Mouse (Mus musculus): ENCODE data around the gene Cmtr1.

DNA sequence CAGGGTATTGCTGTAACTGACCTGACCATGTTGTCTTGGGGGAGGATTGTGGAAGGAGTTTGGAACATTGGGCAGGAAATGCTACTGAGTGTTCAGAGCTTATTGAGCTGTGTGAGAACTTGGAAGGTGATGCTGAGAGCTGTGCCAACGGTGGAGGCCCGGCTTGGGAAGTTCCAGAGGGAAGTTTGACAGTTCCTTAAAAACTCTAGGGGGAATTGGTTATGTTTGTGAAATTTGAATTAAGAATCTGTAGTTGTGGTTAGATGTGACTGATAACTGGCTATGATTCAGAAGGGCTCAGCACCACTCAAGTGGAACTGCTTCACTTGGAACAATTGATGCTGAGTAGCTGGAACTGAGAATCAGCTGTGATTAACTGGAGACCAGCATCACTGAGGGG, 10.6 kb downstream of the Cmtr1 start:
- TF ChIP-seq POLR2A (IDR thresholded peaks at IDR 0.05; ENCODE audit: control insufficient read depth, low read depth, low read length) (no peak), CTCF (IDR thresholded peaks at IDR 0.05; ENCODE audit: control insufficient read depth, insufficient read depth, insufficient replicate concordance, low read depth, low read length) (no peak)

Measured in testis, adult 2 months (tissue).